Mouse (Mus musculus) spleen, postnatal 14 days (tissue): ENCODE data around the gene Abca3.
"Not testable (repeated sequence)": the region's sequence is repeated elsewhere in the genome, so short reads cannot be mapped to it uniquely, and the experiment has no call there.

Experiments used
- DNase-seq, 2 experiments: peaks; one replicate each; pipeline ENCODE4 v3.0.0; 2021 to 2022; ENCODE audit warnings: low spot score in 2 of 2

Abca3 gene

GRCm38 (mm10) chr17:24441148-24441547, 89.4 kb downstream of the Abca3 start:
- no peak for DNase-seq

- DNase-seq, result no peak
Measured at GRCm38 (mm10) chr17:24442107-24442506, 90.4 kb downstream of the Abca3 start.

- DNase-seq, result no peak
Measured at GRCm38 (mm10) chr17:24442632-24443155, 90.9 kb downstream of the Abca3 start, which contains the start of gene Dnase1l2. TSS of gene Dnase1l2 (minus strand) at chr17:24443105.

GRCm38 (mm10) chr17:24443409-24443808, 91.7 kb downstream of the Abca3 start:
- no peak for DNase-seq

- DNase-seq, result no peak
Measured at GRCm38 (mm10) chr17:24446590-24446989, 94.8 kb downstream of the Abca3 start.

- no peak for DNase-seq
Measured at GRCm38 (mm10) chr17:24449507-24449906, 97.8 kb downstream of the Abca3 start.

- DNase-seq, result no peak
Measured at GRCm38 (mm10) chr17:24451220-24451619, 99.5 kb downstream of the Abca3 start.

GRCm38 (mm10) chr17:24453372-24453771, 101.6 kb downstream of the Abca3 start:
- DNase-seq, result no peak

- DNase-seq, result no peak
Measured at GRCm38 (mm10) chr17:24454218-24454755, 102.5 kb downstream of the Abca3 start.

GRCm38 (mm10) chr17:24454756-24455522, 103.2 kb downstream of the Abca3 start:
- DNase-seq, result peak; percentile 99 to 100

- DNase-seq, result not testable (repeated sequence)
Measured at GRCm38 (mm10) chr17:24455523-24456206, 103.9 kb downstream of the Abca3 start.
